Mouse (Mus musculus) forebrain, embryonic 11.5 days (tissue): ENCODE measurements at regions not wholly inside any gene's neighbourhood (a gene's known extent, or its start where the extent isn't known, plus 50 kb on each side); places are given as distances from the start of the nearest gene placed in this dataset. TPM values are rescaled to one million over a fixed set of nuclear protein-coding genes. Genes with fewer than 3 reads are reported as not detected.

Experiments
- microRNA-seq: library from miRNA; unstranded; fragments of <30 nt; microRNA quantifications from one replicate; pipeline ENCODE4, GENCODE M21; 2016; ENCODE audit not compliant: insufficient number of aligned reads

Small RNA genes lying in the stretch of these regions (microRNA-seq; reads per million reads assigned to microRNA genes)
- not detected for gene Mir6379
